Mouse (Mus musculus) kidney, adult 2 months (tissue): ENCODE measurements at regions not wholly inside any gene's neighbourhood (a gene's known extent, or its start where the extent isn't known, plus 50 kb on each side); places are given as distances from the start of the nearest gene placed in this dataset.

Experiments
- CTCF ChIP-seq: fragments of 200-500 bp; conservative IDR thresholded peaks from 2 replicates; pipeline ENCODE4 v1.5.1; 2011; ENCODE audit warnings: low read depth, mild to moderate bottlenecking, control low read depth, low read length, moderate library complexity, mixed read lengths; ENCODE audit not compliant: insufficient read depth, insufficient read length
- POLR2A ChIP-seq: fragments of 200-500 bp; IDR thresholded peaks from one replicate; pipeline ENCODE4 v1.6.1; 2011; ENCODE audit warnings: low read depth, low read length, control low read depth

DNA sequence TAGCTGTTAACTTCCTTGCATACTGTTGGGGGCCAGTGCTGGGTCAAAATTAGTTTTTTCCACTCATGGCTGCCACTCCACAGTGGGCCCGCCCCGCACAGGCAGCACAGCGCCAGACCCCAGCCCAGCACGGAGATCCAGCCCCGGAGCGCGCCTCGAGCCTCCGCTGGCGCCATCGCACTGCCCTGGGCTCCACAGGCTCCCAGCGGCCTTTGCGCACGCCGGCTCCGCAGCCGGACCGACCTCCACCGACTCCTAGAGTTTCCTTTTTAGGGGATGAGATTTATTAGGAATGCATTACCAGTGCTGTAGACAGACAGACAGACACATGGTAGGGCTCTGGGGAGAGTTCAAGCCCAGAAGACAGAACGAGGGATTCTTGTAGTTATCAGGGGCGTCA lies 58.0 kb upstream of the Slc28a3 start:
- TF ChIP-seq CTCF = no peak
- no peak for TF ChIP-seq POLR2A
